Mouse (Mus musculus): Measurements from ENCODE around the gene Ooep. TPM values are rescaled to one million over a fixed set of nuclear protein-coding genes. Genes with fewer than 3 reads are reported as not detected.
A peak's percentile ranks its signal among the peaks of the same experiment; 100 is the strongest.

Ooep gene
- total RNA-seq (2021), result under 1 TPM; 0.21 to 0.29 TPM
- long read RNA-seq, experiment 1, result 0 reads
- long read RNA-seq, experiment 2, partial matches to known transcripts, result 0 of 1 reads
- long read RNA-seq, experiment 2, other reads (novel, unspliced or antisense), result 0 of 1 reads

- peak; percentile 24 to 31 for DNase-seq (ENCODE audit: low spot score in 2 of 2)
Observed at GRCm38 (mm10) chr9:78378113-78378785, at the start of gene Ooep. Gene Ooep (minus strand): TSS chr9:78378725.

GRCm38 (mm10) chr9:78428185-78428584 lies 49.7 kb upstream of the Ooep start:
- peak in 1 of 2 experiments; percentile 17 for DNase-seq (ENCODE audit: low spot score in 2 of 2)

- no peak for DNase-seq (ENCODE audit: low spot score in 2 of 2)
Observed at GRCm38 (mm10) chr9:78427362-78427781, 48.8 kb upstream of the Ooep start.

- DNase-seq (ENCODE audit: low spot score in 2 of 2), result no peak
Observed at GRCm38 (mm10) chr9:78401596-78401995, 23.1 kb upstream of the Ooep start.

- no peak for DNase-seq (ENCODE audit: low spot score in 2 of 2)
Observed at GRCm38 (mm10) chr9:78400570-78400969, 22.0 kb upstream of the Ooep start.

GRCm38 (mm10) chr9:78396517-78396916 lies 18.0 kb upstream of the Ooep start:
- DNase-seq (ENCODE audit: low spot score in 2 of 2), result no peak

- DNase-seq (ENCODE audit: low spot score in 2 of 2), result peak; percentile 16 to 25
Observed at GRCm38 (mm10) chr9:78395630-78396351, 17.3 kb upstream of the Ooep start, which contains the start of gene Ddx43. Gene Ddx43 (plus strand): TSS chr9:78395777.

- no peak for DNase-seq (ENCODE audit: low spot score in 2 of 2)
Observed at GRCm38 (mm10) chr9:78395244-78395629, 16.7 kb upstream of the Ooep start.

- no peak for DNase-seq (ENCODE audit: low spot score in 2 of 2)
Observed at GRCm38 (mm10) chr9:78394602-78395001, 16.1 kb upstream of the Ooep start.

- DNase-seq (ENCODE audit: low spot score in 2 of 2), result no peak
Observed at GRCm38 (mm10) chr9:78393741-78394140, 15.2 kb upstream of the Ooep start.

- no peak for DNase-seq (ENCODE audit: low spot score in 2 of 2)
Observed at GRCm38 (mm10) chr9:78389981-78390380, 11.5 kb upstream of the Ooep start.

- no peak for DNase-seq (ENCODE audit: low spot score in 2 of 2)
Observed at GRCm38 (mm10) chr9:78386947-78387346, 8.4 kb upstream of the Ooep start.

GRCm38 (mm10) chr9:78385893-78386292 lies 7.4 kb upstream of the Ooep start:
- DNase-seq (ENCODE audit: low spot score in 2 of 2), result no peak

GRCm38 (mm10) chr9:78377546-78377945 lies 979 bp downstream of the Ooep start:
- DNase-seq (ENCODE audit: low spot score in 2 of 2), result no peak

GRCm38 (mm10) chr9:78375486-78375885 lies 3.0 kb downstream of the Ooep start:
- DNase-seq (ENCODE audit: low spot score in 2 of 2), result no peak

- no peak for DNase-seq (ENCODE audit: low spot score in 2 of 2)
Observed at GRCm38 (mm10) chr9:78374885-78375389, 3.6 kb downstream of the Ooep start.

- no peak for DNase-seq (ENCODE audit: low spot score in 2 of 2)
Observed at GRCm38 (mm10) chr9:78374397-78374796, 4.1 kb downstream of the Ooep start.

- DNase-seq (ENCODE audit: low spot score in 2 of 2), result no peak
Observed at GRCm38 (mm10) chr9:78372827-78373504, 5.6 kb downstream of the Ooep start.

- DNase-seq (ENCODE audit: low spot score in 2 of 2), result no peak
Observed at GRCm38 (mm10) chr9:78371441-78371840, 7.1 kb downstream of the Ooep start.

GRCm38 (mm10) chr9:78369786-78370185 lies 8.7 kb downstream of the Ooep start:
- no peak for DNase-seq (ENCODE audit: low spot score in 2 of 2)

- no peak for DNase-seq (ENCODE audit: low spot score in 2 of 2)
Observed at GRCm38 (mm10) chr9:78369349-78369748, 9.2 kb downstream of the Ooep start.
